Comparison of ENCODE assay signal across 8 mouse cellular contexts in genomic region chr9:69480344-69480743, GRCm38 (mm10). TPM values are rescaled to one million over a fixed set of nuclear protein-coding genes. Genes with fewer than 3 reads are reported as not detected.
DNase-seq lines count a peak whose midpoint lies in the region; ATAC-seq and TF ChIP-seq lines count a peak whose summit lies in the region.

No protein-coding gene starts in this region.

- no peak overlapping the region for H3K27ac ChIP-seq in MEL (ENCODE audit: control insufficient read depth, low read depth, low read length)
- H3K27ac ChIP-seq in embryonic facial prominence, embryonic 14.5 days (replicated peaks; ENCODE audit: low read depth, low read length): no peak overlapping the region

- TF ChIP-seq RAD21 in MEL (IDR thresholded peaks at IDR 0.05; ENCODE audit: low read depth, low read length): peak; percentile 93

- H3K36me3 ChIP-seq in MEL (ENCODE audit: control insufficient read depth in 1 of 2, insufficient read depth in 2 of 2, low read length in 2 of 2): peaks cover 0 to 2% of the 10 kb centered on the region in 2 experiments; a peak in 1 of 4 replicates
- peaks cover 97% of the 10 kb centered on the region for H3K36me3 ChIP-seq in embryonic facial prominence, embryonic 14.5 days (ENCODE audit: control insufficient read depth, insufficient read depth, low read length)

- peak; percentile 67 to 95 (median 71) for TF ChIP-seq CTCF in MEL (IDR thresholded peaks at IDR 0.05 in 2 of 3, conservative IDR thresholded peaks at IDR 0.05 in 1 of 3; ENCODE audit: control insufficient read depth in 1 of 3, insufficient read depth in 1 of 3, low read depth in 2 of 3, low read length in 3 of 3, poor library complexity in 1 of 3, severe bottlenecking in 1 of 3)

- no peak for TF ChIP-seq EP300 in MEL (IDR thresholded peaks at IDR 0.05; ENCODE audit: low read depth in 1 of 2, low read length in 2 of 2)

- no peaks in the 10 kb centered on the region for H3K27me3 ChIP-seq in MEL (ENCODE audit: control insufficient read depth in 1 of 2, insufficient read depth in 2 of 2, low read length in 2 of 2)
- no peaks in the 10 kb centered on the region for H3K27me3 ChIP-seq in embryonic facial prominence, embryonic 14.5 days (replicated peaks; ENCODE audit: control insufficient read depth, insufficient read depth, low read length)

- H3K4me3 ChIP-seq in MEL (ENCODE audit: control insufficient read depth in 1 of 2, insufficient read depth in 1 of 2, low read depth in 2 of 2, low read length in 2 of 2): no peak overlapping the region
- no peak overlapping the region for H3K4me3 ChIP-seq in embryonic facial prominence, embryonic 14.5 days (ENCODE audit: low read depth, low read length)

- no peaks in the 10 kb centered on the region for H3K4me1 ChIP-seq in MEL (ENCODE audit: control insufficient read depth in 1 of 2, insufficient read depth in 2 of 2, low read length in 2 of 2)
- H3K4me1 ChIP-seq in embryonic facial prominence, embryonic 14.5 days (ENCODE audit: control insufficient read depth, insufficient read depth, low read length): peaks cover 9% of the 10 kb centered on the region; the same call in 1 of the 2 replicates

- DNase-seq in MEL (ENCODE audit: low read depth, low spot score): peak; percentile 84
- peak; percentile 59 to 67 for DNase-seq in adrenal gland, postnatal 4 days (ENCODE audit: low spot score in 2 of 2)
- peak; percentile 87 for DNase-seq in embryonic facial prominence, embryonic 14.5 days (ENCODE audit: low spot score)
- DNase-seq in heart, postnatal 36 days: peak; percentile 84 to 88
- peak; percentile 61 to 88 for DNase-seq in layer of hippocampus, adult 8-10 months (ENCODE audit: low spot score in 2 of 2)
- DNase-seq in lung, postnatal 36 days: peak; percentile 95
- DNase-seq in right cerebral cortex, postnatal 10 days (ENCODE audit: low spot score in 2 of 2): peak; percentile 85 to 91

- no peaks in the 10 kb centered on the region for H3K9me3 ChIP-seq in MEL (replicated peaks; ENCODE audit: insufficient read depth, low read length)
- no peaks in the 10 kb centered on the region for H3K9me3 ChIP-seq in embryonic facial prominence, embryonic 14.5 days (ENCODE audit: control insufficient read depth, low read length)

- H3K9ac ChIP-seq in MEL (ENCODE audit: control insufficient read depth, low read depth, low read length, poor library complexity, severe bottlenecking): no peak overlapping the region
- H3K9ac ChIP-seq in embryonic facial prominence, embryonic 14.5 days (ENCODE audit: low read depth, low read length): no peak overlapping the region

- TF ChIP-seq POLR2A in MEL (IDR thresholded peaks at IDR 0.05; ENCODE audit: control insufficient read depth in 1 of 2, insufficient read depth in 1 of 2, low read depth in 1 of 2, low read length in 2 of 2, poor library complexity in 1 of 2): no peak

- intact Hi-C loops in heart, postnatal 36 days (cut with DNase I): loop anchor here (1.0 to 10.0 kb wide), 3 partner anchors 61 to 1466 kb away; no protein-coding TSS in a partner anchor

- 0 out of 2 replicates have a peak, but pooled peaks have one; percentile 51 for ATAC-seq in embryonic facial prominence, embryonic 14.5 days (ENCODE audit: low read depth)
- no peak for ATAC-seq in erythroid progenitor cell, adult 5-6 weeks (replicated peaks; ENCODE audit: low FRiP score, poor library complexity, severe bottlenecking)

- no peak overlapping the region for H3K4me2 ChIP-seq in embryonic facial prominence, embryonic 14.5 days (ENCODE audit: low read depth, low read length)

- no peaks in the 10 kb centered on the region for H3K79me2 ChIP-seq in MEL (ENCODE audit: control insufficient read depth, insufficient read depth, low read length, poor library complexity)

- 7% methylated on average over 1 of the region's 1 CpGs for WGBS in embryonic facial prominence, embryonic 14.5 days

TF ChIP-seq in MEL, 35 proteins besides CTCF, POLR2A, EP300 and RAD21:
- TF ChIP-seq TCF12 (IDR thresholded peaks at IDR 0.05; ENCODE audit: low read depth, low read length) (no peak), ELF1 (IDR thresholded peaks at IDR 0.05; ENCODE audit: low read depth, low read length) (no peak), SMC3 (IDR thresholded peaks at IDR 0.05; ENCODE audit: low read depth, low read length) (peak; percentile 96), RCOR1 (IDR thresholded peaks at IDR 0.05; ENCODE audit: low read depth, low read length) (no peak), USF2 (IDR thresholded peaks at IDR 0.05; ENCODE audit: borderline replicate concordance in 1 of 2, insufficient read depth in 1 of 2, low read depth in 1 of 2, low read length in 2 of 2) (no peak), ZC3H11A (IDR thresholded peaks at IDR 0.05; ENCODE audit: low read depth, low read length) (peak; percentile 84), ZNF384 (IDR thresholded peaks at IDR 0.05; ENCODE audit: low read depth, low read length) (no peak)

RNA-seq across cellular contexts. Expression of gene Anxa2, which starts 26.9 kb away (rescaled TPM):
- 33.9 and 147 TPM in 2 replicates for total RNA-seq in MEL (2012; rRNA removed)
- polyA plus RNA-seq in MEL (2012; ENCODE audit: insufficient read depth in 1 of 2, insufficient read length in 2 of 2, low read depth in 1 of 2, low replicate concordance in 2 of 2, missing spikeins in 1 of 2): 100 to 1,000 TPM in 1 of 2 experiments, not detected in 1; 190 TPM
- total RNA-seq in adrenal gland, postnatal 4 days (2021): 100 to 1,000 TPM; 338 to 365 TPM
- polyA plus RNA-seq in embryonic facial prominence, embryonic 14.5 days (2014; fragmentation: Nextera tagmentation; extraction: Ambion mirVana): 1,306 and 1,330 TPM in 2 replicates
- 10 to 100 TPM; 74.2 to 98.2 TPM for total RNA-seq in heart, postnatal 36 days (2021)
- total RNA-seq in layer of hippocampus, adult 8-10 months (2022): 10 to 100 TPM; 12.0 to 19.0 (median 15.6) TPM
- total RNA-seq in erythroid progenitor cell, adult 5-6 weeks (2015; ENCODE audit: low replicate concordance): 40.7 and 70.3 TPM in 2 replicates
- total RNA-seq in erythroid progenitor cell, adult 5-6 weeks (2017; ENCODE audit: low replicate concordance): 17.9 and 34.8 TPM in 2 replicates
